Mouse (Mus musculus) kidney, adult 2 months (tissue): ENCODE results near the gene Spty2d1.

Source experiments
- CTCF ChIP-seq: fragments of 200-500 bp; conservative IDR thresholded peaks from 2 replicates; pipeline ENCODE4 v1.5.1; 2011; ENCODE audit warnings: low read depth, mild to moderate bottlenecking, control low read depth, low read length, moderate library complexity, mixed read lengths; ENCODE audit not compliant: insufficient read depth, insufficient read length
- POLR2A ChIP-seq: fragments of 200-500 bp; IDR thresholded peaks from one replicate; pipeline ENCODE4 v1.6.1; 2011; ENCODE audit warnings: low read depth, low read length, control low read depth

DNA sequence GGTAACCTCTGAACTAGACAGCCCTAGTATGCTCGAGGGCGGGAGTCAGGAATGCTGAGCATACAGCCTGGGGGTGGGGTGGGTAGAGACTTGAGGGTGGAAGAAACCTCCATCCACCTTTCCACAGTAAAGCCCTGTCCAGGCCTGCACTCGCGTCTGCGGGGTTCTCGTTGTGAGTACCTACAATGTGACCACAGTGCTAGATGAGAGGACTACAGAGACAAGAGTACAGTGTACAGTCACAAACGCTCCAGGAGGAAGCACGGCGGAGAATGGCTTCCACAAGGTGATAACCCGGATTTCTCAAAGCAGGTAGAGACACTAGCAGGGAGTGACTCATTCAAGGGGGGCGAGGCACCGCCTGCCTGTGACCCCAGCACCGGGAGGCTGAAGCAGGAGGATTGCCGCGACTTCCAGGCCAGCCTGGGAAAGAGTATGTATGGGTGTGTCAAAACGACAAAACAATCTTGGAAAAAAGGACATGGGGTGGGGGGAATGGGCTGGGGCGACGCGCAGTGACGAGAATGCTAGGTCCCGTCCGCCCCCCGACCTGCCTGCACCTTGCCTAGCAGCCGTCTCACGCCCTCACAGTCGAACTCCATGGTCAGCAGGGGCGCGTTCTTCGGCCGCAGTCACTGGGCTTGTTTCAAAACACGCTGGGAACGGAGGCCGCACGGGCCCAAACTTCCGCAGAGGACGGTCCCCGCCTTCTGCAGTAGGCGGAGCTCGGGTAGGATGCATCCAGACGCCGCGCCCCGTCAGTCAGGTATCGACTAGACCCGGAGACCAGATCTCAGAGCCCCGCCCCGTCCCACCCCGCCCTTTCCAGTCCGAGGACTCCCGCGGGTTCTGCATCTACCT, 50.1 kb downstream of the Spty2d1 start, which contains the start of gene Uevld:
- no peak for TF ChIP-seq POLR2A
- TF ChIP-seq CTCF: no peak
